10 mouse cellular contexts compared by ENCODE assay signal in genomic region chr8:3588258-3588633, GRCm38 (mm10). TPM values are rescaled to one million over a fixed set of nuclear protein-coding genes. Genes with fewer than 3 reads are reported as not detected.
DNase-seq lines count a peak whose midpoint lies in the region; ATAC-seq and TF ChIP-seq lines count a peak whose summit lies in the region.
"Had no signal": no experiment of that assay in that cellular context is flagged by ENCODE, and none has a peak within 500 bp of the region (broad histone marks: within the 10 kb centered on the region; RNA-seq: fewer than 3 reads in every experiment).

No protein-coding gene starts in this region.

- H3K4me3 ChIP-seq in heart, embryonic 11.5 days (ENCODE audit: low read depth, low read length) = peak overlapping the region; percentile 81
- H3K4me3 ChIP-seq in ES-Bruce4 (ENCODE audit: low read depth, low read length) = peak overlapping the region; percentile 93
- H3K4me3 ChIP-seq in forebrain, embryonic 12.5 days (replicated peaks) = peak overlapping the region; percentile 84
- peak overlapping the region; percentile 61 to 66 for H3K4me3 ChIP-seq in liver, embryonic 14.5 days (ENCODE audit: insufficient read depth in 1 of 2, low read depth in 2 of 2, low read length in 2 of 2)

- no peaks in the 10 kb centered on the region for H3K36me3 ChIP-seq in heart, embryonic 11.5 days (ENCODE audit: control insufficient read depth, insufficient read depth, low read length)
- H3K36me3 ChIP-seq in ES-Bruce4 (ENCODE audit: control insufficient read depth, insufficient read depth, low read length, poor library complexity, severe bottlenecking) = no peaks in the 10 kb centered on the region
- no peaks in the 10 kb centered on the region for H3K36me3 ChIP-seq in forebrain, embryonic 12.5 days (replicated peaks)
- no peaks in the 10 kb centered on the region for H3K36me3 ChIP-seq in liver, embryonic 14.5 days (replicated peaks; ENCODE audit: control insufficient read depth, insufficient read depth, low read depth)
- H3K36me3 ChIP-seq: G1E had no signal

- intact Hi-C loops in heart, postnatal 36 days (cut with DNase I) = no loop called here

- peak; percentile 42; the same call in 1 of the 2 replicates for ATAC-seq in heart, embryonic 11.5 days (replicated peaks; ENCODE audit: insufficient number of reproducible peaks, low FRiP score, low TSS enrichment)
- peak; percentile 71 for ATAC-seq in forebrain, embryonic 12.5 days (ENCODE audit: low FRiP score)
- peak; percentile 23; the same call in 1 of the 2 replicates for ATAC-seq in liver, embryonic 14.5 days (ENCODE audit: insufficient read depth)

- no peak for DNase-seq in heart, postnatal 36 days
- no peak for DNase-seq in liver, embryonic 14.5 days (ENCODE audit: low read depth in 3 of 3, low spot score in 3 of 3)
- DNase-seq in urinary bladder, postnatal 25 days (ENCODE audit: low spot score) = no peak
- DNase-seq in cerebellum, adult 9-10 months = no peak
- DNase-seq in gastrocnemius, postnatal 25 days = no peak

- H3K4me1 ChIP-seq in heart, embryonic 11.5 days (ENCODE audit: control insufficient read depth, insufficient read depth, low read length) = no peaks in the 10 kb centered on the region
- peaks cover 5% of the 10 kb centered on the region for H3K4me1 ChIP-seq in ES-Bruce4 (ENCODE audit: control insufficient read depth, insufficient read depth, low read length)
- H3K4me1 ChIP-seq in forebrain, embryonic 12.5 days = peaks cover 9% of the 10 kb centered on the region
- H3K4me1 ChIP-seq in liver, embryonic 14.5 days (replicated peaks; ENCODE audit: control insufficient read depth in 2 of 2, insufficient read depth in 2 of 2, low read length in 1 of 2) = peaks cover 14% of the 10 kb centered on the region in 2 experiments

- no peak for TF ChIP-seq POLR2A in ES-Bruce4 (IDR thresholded peaks at IDR 0.05; ENCODE audit: insufficient read depth, low read length)

- peaks cover 15% of the 10 kb centered on the region for H3K27me3 ChIP-seq in heart, embryonic 11.5 days (ENCODE audit: control insufficient read depth, insufficient read depth, low read length)
- H3K27me3 ChIP-seq in ES-Bruce4 (ENCODE audit: control insufficient read depth, insufficient read depth, low read length, poor library complexity, severe bottlenecking) = no peaks in the 10 kb centered on the region
- no peaks in the 10 kb centered on the region for H3K27me3 ChIP-seq in forebrain, embryonic 12.5 days
- H3K27me3 ChIP-seq in liver, embryonic 14.5 days (ENCODE audit: control insufficient read depth, insufficient read depth, low read length) = no peaks in the 10 kb centered on the region; the same call in 1 of the 2 replicates

- H3K27ac ChIP-seq in heart, embryonic 11.5 days (ENCODE audit: low read depth, low read length) = no peak overlapping the region
- no peak overlapping the region for H3K27ac ChIP-seq in ES-Bruce4 (ENCODE audit: insufficient read depth, low read length)
- H3K27ac ChIP-seq in forebrain, embryonic 12.5 days = peak overlapping the region; percentile 80
- no peak overlapping the region for H3K27ac ChIP-seq in liver, embryonic 14.5 days

- peak overlapping the region; percentile 99 for H3K4me2 ChIP-seq in heart, embryonic 11.5 days
- peak overlapping the region; percentile 87 for H3K4me2 ChIP-seq in forebrain, embryonic 12.5 days
- peak overlapping the region; percentile 85 for H3K4me2 ChIP-seq in liver, embryonic 14.5 days (ENCODE audit: low read depth)

- WGBS in heart, embryonic 11.5 days (ENCODE audit: insufficient replicate concordance) = 6% methylated on average over 11 of the region's 11 CpGs
- under 1% methylated on average over 11 of the region's 11 CpGs for WGBS in forebrain, embryonic 12.5 days
- WGBS in liver, embryonic 14.5 days (ENCODE audit: insufficient replicate concordance) = 14% methylated on average over 11 of the region's 11 CpGs

- no peak for TF ChIP-seq EP300 in ES-Bruce4 (IDR thresholded peaks at IDR 0.05; ENCODE audit: insufficient read depth, low read depth, low read length)
- no peak for TF ChIP-seq EP300 in liver, embryonic 14.5 days (IDR thresholded peaks at IDR 0.05; ENCODE audit: low read depth)

- H3K9ac ChIP-seq in heart, embryonic 11.5 days (ENCODE audit: low read depth, low read length) = peak overlapping the region; percentile 75
- peak overlapping the region; percentile 95 for H3K9ac ChIP-seq in ES-Bruce4 (ENCODE audit: low read depth, poor library complexity, severe bottlenecking)
- peak overlapping the region; percentile 82 for H3K9ac ChIP-seq in forebrain, embryonic 12.5 days
- H3K9ac ChIP-seq in liver, embryonic 14.5 days (replicated peaks) = peak overlapping the region; percentile 54

- no peaks in the 10 kb centered on the region for H3K9me3 ChIP-seq in heart, embryonic 11.5 days (replicated peaks; ENCODE audit: control insufficient read depth, low read length)
- no peaks in the 10 kb centered on the region for H3K9me3 ChIP-seq in ES-Bruce4 (replicated peaks; ENCODE audit: control insufficient read depth, insufficient read depth, low read length, poor library complexity, severe bottlenecking)
- H3K9me3 ChIP-seq in forebrain, embryonic 12.5 days = no peaks in the 10 kb centered on the region
- H3K9me3 ChIP-seq in liver, embryonic 14.5 days (ENCODE audit: control insufficient read depth, low read length) = no peaks in the 10 kb centered on the region
- H3K9me3 ChIP-seq: G1E had no signal

- TF ChIP-seq CTCF in ES-Bruce4 (IDR thresholded peaks at IDR 0.05; ENCODE audit: low read depth, low read length) = no peak
- TF ChIP-seq CTCF in liver, embryonic 14.5 days (IDR thresholded peaks at IDR 0.05; ENCODE audit: low read depth) = no peak

RNA-seq across cellular contexts. Expression of gene Camsap3, which starts 1.2 kb away (rescaled TPM):
- polyA plus RNA-seq in heart, embryonic 11.5 days (2014; fragmentation: Nextera tagmentation; extraction: Ambion mirVana) = 1.6 TPM in 2 replicates
- total RNA-seq in heart, postnatal 36 days (2021) = 1 to 10 TPM; 1.1 to 1.4 TPM
- 68.9 and 69.1 TPM in 2 replicates for polyA plus RNA-seq in ES-Bruce4 (2011; ENCODE audit: insufficient read depth, insufficient read length, low read depth, missing spikeins)
- 20.3 and 24.0 TPM in 2 replicates for polyA plus RNA-seq in forebrain, embryonic 12.5 days (2016; fragmentation: Nextera tagmentation; extraction: Ambion mirVana)
- 1.8 and 2.2 TPM in 2 replicates for polyA plus RNA-seq in liver, embryonic 14.5 days (2012; rRNA removed)
- 1.6 and 1.7 TPM in 2 replicates for polyA plus RNA-seq in liver, embryonic 14.5 days (2014; fragmentation: Nextera tagmentation; extraction: Ambion mirVana)
- under 1 TPM; 0.61 to 0.67 TPM for total RNA-seq in gastrocnemius, postnatal 25 days (2021)
- total RNA-seq: G1E had no signal
- polyA plus RNA-seq: G1E had no signal

RNA-seq across cellular contexts. Expression of gene C330021F23Rik, which starts 20.5 kb away (rescaled TPM):
- 3.9 and 5.1 TPM in 2 replicates for polyA plus RNA-seq in heart, embryonic 11.5 days (2014; fragmentation: Nextera tagmentation; extraction: Ambion mirVana)
- not detected for total RNA-seq in heart, postnatal 36 days (2021)
- 22.8 and 24.0 TPM in 2 replicates for polyA plus RNA-seq in ES-Bruce4 (2011; ENCODE audit: insufficient read depth, insufficient read length, low read depth, missing spikeins)
- polyA plus RNA-seq in forebrain, embryonic 12.5 days (2016; fragmentation: Nextera tagmentation; extraction: Ambion mirVana) = 2.9 and 3.1 TPM in 2 replicates
- polyA plus RNA-seq in liver, embryonic 14.5 days (2012; rRNA removed) = 2.7 and 3.0 TPM in 2 replicates
- polyA plus RNA-seq in liver, embryonic 14.5 days (2014; fragmentation: Nextera tagmentation; extraction: Ambion mirVana) = 2.5 and 4.0 TPM in 2 replicates
- total RNA-seq in gastrocnemius, postnatal 25 days (2021) = not detected
- total RNA-seq: layer of hippocampus, postnatal 14 days had no signal
- polyA plus RNA-seq: G1E had no signal

RNA-seq across cellular contexts. Expression of gene Xab2, which starts 32.9 kb away (rescaled TPM):
- polyA plus RNA-seq in heart, embryonic 11.5 days (2014; fragmentation: Nextera tagmentation; extraction: Ambion mirVana) = 32.6 and 34.7 TPM in 2 replicates
- total RNA-seq in heart, postnatal 36 days (2021) = 10 to 100 TPM; 17.1 to 17.5 TPM
- polyA plus RNA-seq in ES-Bruce4 (2011; ENCODE audit: insufficient read depth, insufficient read length, low read depth, missing spikeins) = 57.8 and 65.8 TPM in 2 replicates
- polyA plus RNA-seq in forebrain, embryonic 12.5 days (2016; fragmentation: Nextera tagmentation; extraction: Ambion mirVana) = 65.8 and 68.7 TPM in 2 replicates
- 24.1 and 27.1 TPM in 2 replicates for polyA plus RNA-seq in liver, embryonic 14.5 days (2012; rRNA removed)
- polyA plus RNA-seq in liver, embryonic 14.5 days (2014; fragmentation: Nextera tagmentation; extraction: Ambion mirVana) = 22.2 and 25.9 TPM in 2 replicates
- 10 to 100 TPM in 1 of 2 experiments, 1 to 10 TPM in 1; 9.5 to 10.0 TPM for total RNA-seq in gastrocnemius, postnatal 25 days (2021)

RNA-seq across cellular contexts. Expression of gene Pet100, which starts 33.1 kb away (rescaled TPM):
- polyA plus RNA-seq in heart, embryonic 11.5 days (2014; fragmentation: Nextera tagmentation; extraction: Ambion mirVana) = 109 and 114 TPM in 2 replicates
- total RNA-seq in heart, postnatal 36 days (2021) = 10 to 100 TPM; 77.5 to 81.7 TPM
- 93.4 and 100 TPM in 2 replicates for polyA plus RNA-seq in ES-Bruce4 (2011; ENCODE audit: insufficient read depth, insufficient read length, low read depth, missing spikeins)
- 115 and 121 TPM in 2 replicates for polyA plus RNA-seq in forebrain, embryonic 12.5 days (2016; fragmentation: Nextera tagmentation; extraction: Ambion mirVana)
- 7.9 and 32.5 TPM in 2 replicates for polyA plus RNA-seq in liver, embryonic 14.5 days (2012; rRNA removed)
- polyA plus RNA-seq in liver, embryonic 14.5 days (2014; fragmentation: Nextera tagmentation; extraction: Ambion mirVana) = 113 and 117 TPM in 2 replicates
- total RNA-seq in gastrocnemius, postnatal 25 days (2021) = 100 to 1,000 TPM in 1 of 2 experiments, 10 to 100 TPM in 1; 89.9 to 106 TPM

RNA-seq across cellular contexts. Expression of gene Pcp2, which starts 37.1 kb away (rescaled TPM):
- polyA plus RNA-seq in heart, embryonic 11.5 days (2014; fragmentation: Nextera tagmentation; extraction: Ambion mirVana) = 0.11 TPM in 1 of 2 replicates, not detected in the other
- total RNA-seq in heart, postnatal 36 days (2021) = not detected
- not detected in 2 replicates for polyA plus RNA-seq in ES-Bruce4 (2011; ENCODE audit: insufficient read depth, insufficient read length, low read depth, missing spikeins)
- polyA plus RNA-seq in forebrain, embryonic 12.5 days (2016; fragmentation: Nextera tagmentation; extraction: Ambion mirVana) = 0.43 TPM in 1 of 2 replicates, not detected in the other
- polyA plus RNA-seq in liver, embryonic 14.5 days (2012; rRNA removed) = not detected in 2 replicates
- 0.19 TPM in 1 of 2 replicates, not detected in the other for polyA plus RNA-seq in liver, embryonic 14.5 days (2014; fragmentation: Nextera tagmentation; extraction: Ambion mirVana)
- under 1 TPM in 1 of 2 experiments, not detected in 1; 0.67 TPM for total RNA-seq in gastrocnemius, postnatal 25 days (2021)
- polyA plus RNA-seq: G1E had no signal
